Comparison of ENCODE assay signal across 9 mouse cellular contexts in the genomic region with DNA sequence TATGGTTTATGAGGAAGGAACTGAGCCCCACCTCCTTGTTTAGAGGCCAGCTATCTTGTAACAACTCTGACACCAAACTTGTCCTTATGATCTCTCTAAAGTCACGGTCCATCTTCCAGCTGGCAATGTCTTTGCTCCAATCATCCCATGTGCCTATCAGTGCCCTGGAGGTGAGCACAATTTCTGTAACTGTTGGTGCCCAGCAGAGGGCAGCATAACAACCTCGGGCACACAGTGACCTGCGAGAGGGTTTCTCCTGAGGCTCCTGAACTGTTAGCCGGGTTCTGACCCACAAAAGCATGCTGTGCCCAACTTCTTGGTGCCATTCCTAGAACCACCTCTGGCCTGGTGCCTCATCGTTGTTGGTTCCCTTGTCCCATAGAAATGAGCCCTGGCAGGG.
A peak's percentile ranks its signal among the peaks of the same experiment; 100 is the strongest.
DNase-seq lines count a peak whose midpoint lies in the region; ATAC-seq and TF ChIP-seq lines count a peak whose summit lies in the region.
"Had no signal": no experiment of that assay in that cellular context is flagged by ENCODE, and none has a peak within 500 bp of the region (broad histone marks: within the 10 kb centered on the region; RNA-seq: fewer than 3 reads in every experiment).

No protein-coding gene starts in this region.

- no peak for ATAC-seq in kidney, embryonic 16.5 days (ENCODE audit: low FRiP score, low TSS enrichment)
- no peak for ATAC-seq in limb, embryonic 11.5 days (ENCODE audit: insufficient number of reproducible peaks, low FRiP score, low TSS enrichment, low read depth)
- no peak for ATAC-seq in stomach, postnatal 0 days (ENCODE audit: low FRiP score, low TSS enrichment)

- peak; percentile 80 for TF ChIP-seq CTCF in kidney, adult 2 months (conservative IDR thresholded peaks at IDR 0.05; ENCODE audit: insufficient read depth, insufficient read length, low read depth, low read length)
- peak; percentile 60 for TF ChIP-seq CTCF in cortical plate, adult 2 months (IDR thresholded peaks at IDR 0.05; ENCODE audit: extremely low read depth, insufficient read depth, low read length)
- peak; percentile 75 for TF ChIP-seq CTCF in stomach, postnatal 0 days (IDR thresholded peaks at IDR 0.05; ENCODE audit: low read depth)

- H3K4me1 ChIP-seq in kidney, adult 2 months (ENCODE audit: control insufficient read depth, insufficient read depth, low read length), result no peaks in the 10 kb centered on the region
- no peaks in the 10 kb centered on the region for H3K4me1 ChIP-seq in kidney, embryonic 16.5 days (ENCODE audit: insufficient read depth, low read length)
- peaks cover 6% of the 10 kb centered on the region for H3K4me1 ChIP-seq in cortical plate, adult 2 months (ENCODE audit: control insufficient read depth, insufficient read depth, low read length)
- no peaks in the 10 kb centered on the region for H3K4me1 ChIP-seq in limb, embryonic 11.5 days (ENCODE audit: control insufficient read depth, insufficient read depth, low read length)
- H3K4me1 ChIP-seq in stomach, postnatal 0 days (replicated peaks; ENCODE audit: control insufficient read depth, insufficient read depth), result no peaks in the 10 kb centered on the region
- H3K4me1 ChIP-seq: liver, embryonic 15.5 days had no signal

- DNase-seq in kidney, adult 2 months, result peak; percentile 36
- DNase-seq in ES-CJ7 (ENCODE audit: low read depth, low spot score), result peak; percentile 66
- DNase-seq in adrenal gland, adult 2 months, result peak; percentile 47
- DNase-seq in limb, embryonic 11.5 days (ENCODE audit: low spot score), result peak; percentile 39
- DNase-seq in stomach, postnatal 0 days (ENCODE audit: low spot score), result peak; percentile 31
- DNase-seq in gastrocnemius, adult 8-10 months (ENCODE audit: low spot score in 2 of 2), result no peak

- no peak overlapping the region for H3K9ac ChIP-seq in kidney, embryonic 16.5 days (replicated peaks; ENCODE audit: low read length)
- H3K9ac ChIP-seq in limb, embryonic 11.5 days (ENCODE audit: low read length), result no peak overlapping the region
- no peak overlapping the region for H3K9ac ChIP-seq in stomach, postnatal 0 days (ENCODE audit: low read length)
- H3K9ac ChIP-seq: liver, embryonic 15.5 days had no signal

- no peak overlapping the region for H3K27ac ChIP-seq in kidney, adult 2 months (ENCODE audit: insufficient read depth, low read depth, low read length)
- no peak overlapping the region for H3K27ac ChIP-seq in kidney, embryonic 16.5 days (ENCODE audit: low read length)
- H3K27ac ChIP-seq in cortical plate, adult 2 months (ENCODE audit: insufficient read depth, low read length), result no peak overlapping the region
- H3K27ac ChIP-seq in limb, embryonic 11.5 days (replicated peaks; ENCODE audit: low read depth, low read length), result no peak overlapping the region
- H3K27ac ChIP-seq in stomach, postnatal 0 days (replicated peaks), result no peak overlapping the region
- H3K27ac ChIP-seq: liver, embryonic 15.5 days had no signal

- no peak overlapping the region for H3K4me3 ChIP-seq in kidney, adult 2 months (ENCODE audit: insufficient read depth, low read depth, low read length)
- no peak overlapping the region for H3K4me3 ChIP-seq in kidney, embryonic 16.5 days (ENCODE audit: low read length)
- no peak overlapping the region for H3K4me3 ChIP-seq in cortical plate, adult 2 months (ENCODE audit: insufficient read depth, low read length)
- no peak overlapping the region for H3K4me3 ChIP-seq in limb, embryonic 11.5 days (ENCODE audit: low read depth, low read length)
- no peak overlapping the region for H3K4me3 ChIP-seq in stomach, postnatal 0 days (ENCODE audit: low read depth, low read length)
- H3K4me3 ChIP-seq: liver, embryonic 15.5 days had no signal

- H3K4me2 ChIP-seq in kidney, embryonic 16.5 days (replicated peaks; ENCODE audit: low read depth, low read length), result no peak overlapping the region
- no peak overlapping the region for H3K4me2 ChIP-seq in limb, embryonic 11.5 days (ENCODE audit: low read depth, severe bottlenecking)
- no peak overlapping the region for H3K4me2 ChIP-seq in stomach, postnatal 0 days (replicated peaks; ENCODE audit: low read depth)
- H3K4me2 ChIP-seq: liver, embryonic 15.5 days had no signal

- H3K36me3 ChIP-seq in kidney, adult 2 months (ENCODE audit: control insufficient read depth, insufficient read depth, low read length), result no peaks in the 10 kb centered on the region
- no peaks in the 10 kb centered on the region for H3K36me3 ChIP-seq in kidney, embryonic 16.5 days (ENCODE audit: insufficient read depth, low read length)
- H3K36me3 ChIP-seq in limb, embryonic 11.5 days (ENCODE audit: control insufficient read depth, insufficient read depth, low read length), result no peaks in the 10 kb centered on the region
- H3K36me3 ChIP-seq in stomach, postnatal 0 days (ENCODE audit: control insufficient read depth, insufficient read depth, low read length), result no peaks in the 10 kb centered on the region
- H3K36me3 ChIP-seq: liver, embryonic 15.5 days had no signal

- no peaks in the 10 kb centered on the region for H3K9me3 ChIP-seq in kidney, embryonic 16.5 days (ENCODE audit: low read length)
- H3K9me3 ChIP-seq in limb, embryonic 11.5 days (ENCODE audit: control insufficient read depth, low read length), result no peaks in the 10 kb centered on the region; the same call in 1 of the 2 replicates
- no peaks in the 10 kb centered on the region for H3K9me3 ChIP-seq in stomach, postnatal 0 days (ENCODE audit: control insufficient read depth, low read length)
- H3K9me3 ChIP-seq: liver, embryonic 15.5 days had no signal

- TF ChIP-seq EP300 in stomach, postnatal 0 days (optimal IDR thresholded peaks at IDR 0.05), result no peak

- H3K27me3 ChIP-seq in kidney, adult 2 months (replicated peaks; ENCODE audit: control insufficient read depth, insufficient read depth, low read length), result no peaks in the 10 kb centered on the region
- H3K27me3 ChIP-seq in kidney, embryonic 16.5 days (ENCODE audit: insufficient read depth, low read length), result no peaks in the 10 kb centered on the region
- no peaks in the 10 kb centered on the region for H3K27me3 ChIP-seq in limb, embryonic 11.5 days (ENCODE audit: control insufficient read depth, insufficient read depth, low read length)
- no peaks in the 10 kb centered on the region for H3K27me3 ChIP-seq in stomach, postnatal 0 days (ENCODE audit: control insufficient read depth, insufficient read depth, low read length)
- H3K27me3 ChIP-seq: liver, embryonic 15.5 days had no signal

- TF ChIP-seq POLR2A in kidney, adult 2 months (IDR thresholded peaks at IDR 0.05; ENCODE audit: low read depth, low read length), result no peak
- TF ChIP-seq POLR2A in cortical plate, adult 2 months (IDR thresholded peaks at IDR 0.05; ENCODE audit: extremely low read depth, insufficient read depth, low read length), result no peak

- WGBS in kidney, adult 2 months, result 22% methylated on average over 5 of the region's 5 CpGs
- WGBS in kidney, embryonic 16.5 days, result 26% methylated on average over 5 of the region's 5 CpGs
- WGBS in limb, embryonic 11.5 days, result 42% methylated on average over 5 of the region's 5 CpGs
- 30% methylated on average over 5 of the region's 5 CpGs for WGBS in stomach, postnatal 0 days

Comparison
In these comparisons a context has a peak if more than half of its experiments do, and no peak if none do; other contexts are left out.
1. DNase-seq: peak in kidney, adult 2 months (single experiment), ES-CJ7 (single experiment), adrenal gland, adult 2 months (single experiment), limb, embryonic 11.5 days (single experiment) and stomach, postnatal 0 days (single experiment); none in gastrocnemius, adult 8-10 months (0 of 2).
2. Peak in every context shown above with its lines, with median percentiles within 50 percentile points of each other: CTCF ChIP-seq.